Mouse (Mus musculus) cerebellum, adult 11 months (tissue): Measurements from ENCODE around the gene Rnf43.

Experiments used
- DNase-seq: peaks from one replicate; pipeline ENCODE4 v3.0.0; 2022

The Rnf43 gene

GRCm38 (mm10) chr11:87748132-87749119, 85.9 kb downstream of the Rnf43 start:
- DNase-seq = no peak

DNA sequence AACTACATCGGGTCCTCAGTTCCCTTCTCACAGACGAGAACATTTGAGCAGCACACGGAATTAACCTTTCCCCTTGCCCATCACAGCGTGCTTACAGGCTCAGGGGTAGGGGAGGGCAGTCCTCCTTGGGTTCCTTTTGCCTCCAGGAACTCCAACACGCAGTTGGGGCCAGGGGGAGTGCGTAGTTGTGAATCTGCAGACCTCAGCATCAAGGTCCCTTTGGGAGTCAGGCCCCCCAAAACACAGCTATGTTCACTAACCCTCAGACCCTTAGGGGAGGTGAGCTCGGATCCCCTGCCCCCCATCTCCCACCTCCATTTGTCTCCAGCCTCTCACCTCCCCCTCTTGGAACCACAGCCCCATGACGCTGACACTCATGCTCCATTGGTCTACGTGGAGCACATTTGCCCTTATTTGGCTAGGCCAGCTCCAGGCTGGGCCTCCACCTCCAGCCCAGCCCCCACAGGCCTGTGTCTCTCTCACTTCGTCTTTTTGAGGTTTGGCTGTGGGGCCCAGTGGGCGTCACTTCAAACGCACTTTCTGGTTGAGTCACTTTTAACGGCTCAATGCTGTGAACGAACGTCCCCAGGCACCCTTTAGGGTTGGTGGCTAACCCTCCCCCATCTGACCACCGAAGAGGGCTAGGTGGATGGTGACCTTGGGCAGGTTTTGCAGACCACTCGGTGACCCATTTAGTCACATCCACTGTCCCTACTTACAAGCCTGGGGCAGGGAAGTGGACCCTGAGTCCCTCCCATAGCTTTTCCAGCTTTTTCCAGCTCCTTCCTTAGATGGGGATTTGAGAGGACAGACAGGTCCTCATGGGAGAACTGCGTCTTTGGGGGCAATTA, 86.9 kb downstream of the Rnf43 start:
- no peak for DNase-seq

DNA sequence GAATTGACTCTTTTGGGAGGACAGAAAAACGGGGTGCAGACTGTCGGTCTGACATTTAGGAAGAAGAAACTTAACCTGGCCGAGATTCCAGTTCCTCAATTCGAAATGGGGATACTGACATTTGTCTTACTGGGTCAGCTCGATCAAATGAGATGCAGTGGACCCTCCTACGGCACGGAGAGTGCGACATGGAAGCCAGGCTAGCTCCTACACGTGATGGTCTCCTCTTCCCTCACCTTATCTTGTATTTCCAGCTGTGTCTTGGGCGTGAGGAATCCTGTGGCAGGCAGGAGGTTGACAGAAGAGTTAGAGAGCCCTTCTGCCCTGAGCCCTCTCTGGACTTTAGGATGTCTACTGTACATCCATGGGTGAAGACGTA, 87.5 kb downstream of the Rnf43 start:
- no peak for DNase-seq

GRCm38 (mm10) chr11:87750521-87750920, 88.0 kb downstream of the Rnf43 start:
- DNase-seq = no peak

DNA sequence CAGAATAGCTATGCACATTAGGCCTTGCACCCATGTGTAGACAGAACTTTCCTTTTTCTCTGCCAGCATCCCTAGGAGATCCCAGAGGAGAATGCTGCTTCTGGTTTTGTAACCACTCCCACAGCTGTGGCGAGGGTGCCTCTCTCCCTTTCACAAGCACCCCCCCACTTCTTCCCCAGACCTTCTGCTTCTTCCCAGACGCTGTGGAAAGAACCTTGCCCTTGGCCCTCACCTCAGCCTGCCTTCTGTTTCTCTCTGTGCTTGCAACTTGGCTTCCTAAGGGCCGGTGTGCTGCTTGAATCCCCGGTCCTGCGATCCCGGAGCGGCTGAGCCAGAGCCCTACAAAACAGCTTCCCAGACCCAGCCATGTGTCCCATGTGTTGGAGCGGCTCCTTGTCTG, 88.5 kb downstream of the Rnf43 start:
- no peak for DNase-seq

GRCm38 (mm10) chr11:87751491-87751966, 89.0 kb downstream of the Rnf43 start:
- no peak for DNase-seq

GRCm38 (mm10) chr11:87752307-87752706, 89.8 kb downstream of the Rnf43 start:
- no peak for DNase-seq

DNA sequence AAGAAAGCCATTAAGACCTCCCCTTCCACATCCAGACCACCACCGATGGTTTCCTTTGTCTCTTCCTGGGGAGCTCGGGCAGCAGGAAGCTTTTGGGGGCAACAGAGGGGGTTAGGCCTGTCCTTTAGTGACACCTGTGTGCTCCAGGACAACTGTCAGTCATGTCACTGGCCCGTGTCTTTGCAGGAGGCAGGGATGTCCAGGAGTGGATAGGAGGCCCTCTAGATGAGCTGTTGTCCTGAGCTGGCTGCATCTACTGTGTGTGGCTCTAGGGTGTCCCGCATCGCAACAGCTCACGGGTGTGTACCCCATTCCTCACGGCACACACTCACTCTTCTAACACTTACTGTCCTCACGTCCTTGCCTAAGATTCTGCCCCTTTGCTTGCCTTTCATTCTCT, 90.7 kb downstream of the Rnf43 start:
- no peak for DNase-seq

GRCm38 (mm10) chr11:87753891-87754501, 91.5 kb downstream of the Rnf43 start:
- DNase-seq = no peak

GRCm38 (mm10) chr11:87754603-87755002, 92.1 kb downstream of the Rnf43 start:
- no peak for DNase-seq

DNA sequence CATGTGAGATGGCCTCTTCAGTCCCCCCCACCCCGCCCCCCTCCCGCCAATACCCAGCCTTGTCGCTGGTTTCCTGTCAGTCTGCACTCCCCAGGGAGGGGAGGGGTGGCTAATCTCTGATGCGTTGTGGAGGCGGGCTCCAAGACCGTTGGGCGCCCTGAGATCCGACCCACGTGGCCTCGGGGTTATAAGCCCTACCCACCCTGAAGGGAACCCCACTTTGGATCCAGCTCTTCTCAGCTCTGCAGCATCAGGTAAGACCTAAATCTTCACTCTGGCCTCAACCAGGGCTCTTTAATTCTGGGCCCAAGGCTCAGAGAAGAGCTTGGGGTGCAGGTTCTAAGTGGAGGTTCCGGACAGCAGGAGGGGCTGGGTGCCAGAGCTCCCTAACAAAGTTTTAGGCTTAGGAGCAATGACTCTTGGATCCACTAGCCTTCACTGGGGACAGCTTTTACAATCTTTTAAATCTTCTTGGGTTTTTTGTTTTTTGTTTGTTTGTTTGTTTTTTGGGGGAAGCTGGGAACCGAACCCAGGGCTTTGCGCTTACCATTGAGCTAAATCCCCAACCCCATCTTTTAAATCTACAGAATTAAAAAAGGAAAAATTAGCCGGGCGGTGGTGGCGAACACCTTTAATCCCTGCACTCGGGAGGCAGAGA, 93.0 kb downstream of the Rnf43 start:
- DNase-seq = no peak

GRCm38 (mm10) chr11:87756251-87756820, 93.8 kb downstream of the Rnf43 start:
- DNase-seq = no peak

DNA sequence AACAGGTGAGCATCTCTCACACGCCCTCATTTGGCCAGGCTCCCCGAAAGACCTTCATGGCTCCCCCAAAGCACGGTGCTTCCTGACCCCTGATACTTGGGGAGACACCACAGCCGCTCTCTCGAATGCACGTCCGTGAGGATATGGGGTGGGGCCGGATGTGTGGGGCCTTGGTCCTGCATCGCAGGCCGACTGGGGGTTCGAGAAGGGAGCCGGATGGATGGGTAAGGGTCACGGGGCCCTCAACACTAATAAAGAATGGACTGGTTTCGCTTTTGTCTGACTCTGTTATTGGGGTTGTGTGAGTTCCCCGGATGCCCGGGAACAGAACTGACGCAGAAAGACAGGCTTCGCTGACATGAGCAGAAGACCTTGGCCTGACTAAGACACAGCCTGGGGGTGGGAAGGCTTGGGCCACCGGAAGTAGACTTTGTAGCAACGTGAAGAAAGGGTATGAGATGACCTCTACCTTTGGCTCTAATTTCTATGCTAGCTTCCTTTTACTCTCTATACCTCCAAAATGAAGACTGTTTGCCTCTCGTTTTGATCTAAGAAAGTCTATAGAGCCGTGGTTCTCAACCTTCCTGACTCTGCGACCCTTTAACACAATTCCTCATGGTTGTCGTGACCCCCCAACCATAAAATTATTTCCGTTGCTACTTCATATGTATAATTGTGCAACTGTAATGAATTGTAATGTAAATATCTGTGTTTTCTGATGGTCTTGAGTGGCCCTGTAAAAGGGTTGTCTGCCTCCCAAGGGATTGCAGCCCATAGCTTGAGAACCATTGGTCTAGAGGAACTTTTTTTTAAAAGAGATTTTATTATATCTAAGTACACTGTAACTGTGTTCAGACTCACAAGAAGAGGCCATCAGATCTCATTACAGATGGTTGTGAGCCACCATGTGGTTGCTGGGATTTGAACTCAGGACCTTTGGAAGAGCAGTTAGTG, 94.8 kb downstream of the Rnf43 start:
- DNase-seq = no peak

GRCm38 (mm10) chr11:87758161-87758911, 95.8 kb downstream of the Rnf43 start:
- no peak for DNase-seq

- no peak for DNase-seq
Measured at GRCm38 (mm10) chr11:87758957-87759608, 96.6 kb downstream of the Rnf43 start.

DNA sequence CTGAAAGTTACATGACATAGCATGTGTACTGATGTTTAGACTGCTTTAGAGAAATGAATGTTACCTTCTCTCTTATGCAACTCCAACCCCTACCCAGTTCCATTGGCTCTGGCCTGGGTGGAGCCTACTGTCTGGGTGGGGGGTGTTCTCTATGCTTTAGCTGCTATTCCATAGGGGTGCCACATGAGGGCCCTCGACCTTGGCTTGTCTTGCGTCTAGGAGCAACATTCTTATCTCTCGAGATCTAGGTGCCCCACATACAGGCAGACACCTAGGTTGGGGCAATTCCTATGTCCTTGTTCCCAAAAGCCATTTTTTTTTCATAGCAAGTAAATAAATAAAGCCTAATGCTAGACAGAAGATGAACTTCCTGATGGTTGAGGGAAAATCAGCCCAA, 97.1 kb downstream of the Rnf43 start:
- no peak for DNase-seq

DNA sequence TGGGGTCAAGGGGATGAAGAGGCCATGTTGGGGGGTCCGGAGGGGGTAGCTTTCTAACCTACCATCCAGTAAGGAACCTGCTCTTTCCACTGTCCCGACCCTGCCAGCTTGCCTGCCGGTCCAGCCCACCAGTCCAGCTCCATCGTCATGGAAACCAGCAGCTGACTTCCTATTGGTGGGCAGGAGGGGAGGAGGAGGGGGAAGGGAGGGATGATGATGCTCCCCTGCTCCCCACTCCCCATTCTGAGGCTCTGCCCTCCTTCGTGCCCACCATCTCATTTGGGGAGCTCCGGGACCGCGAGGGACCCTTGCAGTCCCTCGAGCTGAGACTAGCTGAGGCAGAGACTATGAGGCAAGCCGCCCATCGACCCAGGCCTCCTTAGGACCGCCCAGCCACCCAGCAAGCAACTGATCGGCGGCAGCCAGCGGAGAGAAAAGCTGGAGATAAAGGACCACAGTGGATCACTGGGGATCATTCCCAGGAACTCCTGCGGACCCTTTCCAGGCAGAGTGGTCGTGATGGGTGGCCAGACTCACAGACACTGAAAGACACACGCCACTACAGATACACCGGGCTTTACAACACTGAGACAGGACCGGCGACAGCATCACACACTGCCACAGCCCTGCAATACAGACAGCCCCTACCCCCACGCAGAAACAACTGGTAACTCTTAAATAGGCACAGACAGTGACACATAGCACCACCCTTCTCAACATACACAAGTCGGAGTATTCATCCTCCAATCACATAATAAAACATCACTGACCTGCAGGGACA, 98.0 kb downstream of the Rnf43 start, which contains the start of gene Tspoap1:
Gene Tspoap1, plus strand, starts transcription at position 241 of the 781 bp plus-strand sequence.
- peak; percentile 59 for DNase-seq

DNA sequence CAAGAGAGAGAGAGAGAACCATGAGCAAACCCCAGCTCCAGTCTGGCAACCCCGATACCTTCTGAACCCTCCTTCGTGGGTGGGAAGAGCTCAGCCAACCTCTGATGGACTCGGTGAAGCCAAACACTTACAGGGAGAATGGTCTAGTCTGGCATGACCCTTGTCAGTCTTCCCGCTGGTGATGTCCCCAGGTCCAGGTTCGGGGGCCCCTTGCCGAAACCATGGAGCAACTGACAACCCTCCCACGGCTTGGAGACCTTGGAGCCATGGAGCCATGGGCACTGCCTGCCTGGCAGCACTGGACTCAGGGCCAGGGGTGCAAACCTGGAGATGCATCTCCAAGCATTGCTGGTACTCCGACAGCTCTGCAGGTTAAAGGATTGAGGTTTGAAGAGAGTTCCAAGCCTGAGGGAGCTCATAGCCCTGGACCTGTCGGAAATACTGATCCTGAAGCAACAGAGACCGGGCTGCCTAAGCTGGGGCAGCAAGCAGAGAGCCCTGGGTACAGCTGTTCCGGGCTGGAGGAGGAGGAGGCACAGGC, 98.7 kb downstream of the Rnf43 start:
- no peak for DNase-seq
